Mouse (Mus musculus): ENCODE measurements around the gene Gna14. TPM values are rescaled to one million over a fixed set of nuclear protein-coding genes. Genes with fewer than 3 reads are reported as not detected.

The Gna14 gene
- polyA plus RNA-seq, 1 experiment, result 2.1 TPM

- no peak for DNase-seq (ENCODE audit: low read depth)
Observed at GRCm38 (mm10) chr19:16456181-16456580, 20.6 kb downstream of the Gna14 start.

- no peak for DNase-seq (ENCODE audit: low read depth)
Observed at GRCm38 (mm10) chr19:16457127-16457526, 21.6 kb downstream of the Gna14 start.

- DNase-seq (ENCODE audit: low read depth), result no peak
Observed at GRCm38 (mm10) chr19:16459317-16459716, 23.8 kb downstream of the Gna14 start.

GRCm38 (mm10) chr19:16460292-16460691, 24.7 kb downstream of the Gna14 start:
- DNase-seq (ENCODE audit: low read depth), result no peak

GRCm38 (mm10) chr19:16460831-16461230, 25.3 kb downstream of the Gna14 start:
- no peak for DNase-seq (ENCODE audit: low read depth)

GRCm38 (mm10) chr19:16462461-16462860, 26.9 kb downstream of the Gna14 start:
- no peak for DNase-seq (ENCODE audit: low read depth)

GRCm38 (mm10) chr19:16464730-16465129, 29.2 kb downstream of the Gna14 start:
- no peak for DNase-seq (ENCODE audit: low read depth)

- DNase-seq (ENCODE audit: low read depth), result no peak
Observed at GRCm38 (mm10) chr19:16468756-16469374, 33.3 kb downstream of the Gna14 start.

- DNase-seq (ENCODE audit: low read depth), result no peak
Observed at GRCm38 (mm10) chr19:16472655-16473054, 37.1 kb downstream of the Gna14 start.

GRCm38 (mm10) chr19:16477314-16477946, 41.9 kb downstream of the Gna14 start:
- DNase-seq (ENCODE audit: low read depth), result no peak

- no peak for DNase-seq (ENCODE audit: low read depth)
Observed at GRCm38 (mm10) chr19:16478186-16478607, 42.6 kb downstream of the Gna14 start.

- DNase-seq (ENCODE audit: low read depth), result no peak
Observed at GRCm38 (mm10) chr19:16482047-16482446, 46.5 kb downstream of the Gna14 start.

GRCm38 (mm10) chr19:16484237-16484636, 48.7 kb downstream of the Gna14 start:
- no peak for DNase-seq (ENCODE audit: low read depth)

- no peak for DNase-seq (ENCODE audit: low read depth)
Observed at GRCm38 (mm10) chr19:16484671-16485070, 49.1 kb downstream of the Gna14 start.

GRCm38 (mm10) chr19:16490756-16491155, 55.2 kb downstream of the Gna14 start:
- no peak for DNase-seq (ENCODE audit: low read depth)

GRCm38 (mm10) chr19:16491497-16491896, 55.9 kb downstream of the Gna14 start:
- no peak for DNase-seq (ENCODE audit: low read depth)

GRCm38 (mm10) chr19:16492453-16492852, 56.9 kb downstream of the Gna14 start:
- DNase-seq (ENCODE audit: low read depth), result no peak

GRCm38 (mm10) chr19:16494816-16495516, 59.4 kb downstream of the Gna14 start:
- DNase-seq (ENCODE audit: low read depth), result no peak

- DNase-seq (ENCODE audit: low read depth), result no peak
Observed at GRCm38 (mm10) chr19:16496016-16496415, 60.5 kb downstream of the Gna14 start.

GRCm38 (mm10) chr19:16502054-16502453, 66.5 kb downstream of the Gna14 start:
- DNase-seq (ENCODE audit: low read depth), result no peak

- DNase-seq (ENCODE audit: low read depth), result no peak
Observed at GRCm38 (mm10) chr19:16506711-16507364, 71.3 kb downstream of the Gna14 start.

- no peak for DNase-seq (ENCODE audit: low read depth)
Observed at GRCm38 (mm10) chr19:16510343-16511080, 75.0 kb downstream of the Gna14 start.

All from gonadal fat pad, adult 2 months (tissue).